Mouse (Mus musculus) spleen, embryonic (tissue): Measurements from ENCODE around the gene Rhob.

Source experiments
- CTCF ChIA-PET: fragments of 350-600 bp; sonication (Branson Sonifier 250); formaldehyde crosslinking; loops from one replicate; lab custom pipeline; 2022; lab: Charles Lee

The Rhob gene

GRCm38 (mm10) chr12:8506954-8507707 is 7.3 kb upstream of the Rhob start:
- CTCF ChIA-PET, result no interaction called here

GRCm38 (mm10) chr12:8504131-8504530 is 4.3 kb upstream of the Rhob start:
- CTCF ChIA-PET, result no interaction called here

- CTCF ChIA-PET, result interaction anchor here (1.0 kb wide), 1 partner anchor 176 kb away, joined by 3 read pairs; no protein-coding TSS in a partner anchor
Observed at GRCm38 (mm10) chr12:8502546-8502945, 2.7 kb upstream of the Rhob start.

- CTCF ChIA-PET, result interaction anchor here (0.6 to 1.0 kb wide), 3 partner anchors 17 to 175 kb away, joined by 3 read pairs; no protein-coding TSS in a partner anchor
Observed at GRCm38 (mm10) chr12:8501571-8502305, 1.9 kb upstream of the Rhob start.

- CTCF ChIA-PET, result interaction anchor here (0.8 to 1.8 kb wide), 2 partner anchors 132 to 181 kb away, joined by 3 to 7 read pairs; no protein-coding TSS in a partner anchor
Observed at GRCm38 (mm10) chr12:8500597-8501570, 1.1 kb upstream of the Rhob start.

- CTCF ChIA-PET, result interaction anchor here (0.8 to 1.8 kb wide), 2 partner anchors 179 to 185 kb away, joined by 3 to 7 read pairs; no protein-coding TSS in a partner anchor
Observed at GRCm38 (mm10) chr12:8499001-8499870, 573 bp downstream of the Rhob start.

GRCm38 (mm10) chr12:8498591-8499000 is 1.2 kb downstream of the Rhob start:
- CTCF ChIA-PET, result no interaction called here

GRCm38 (mm10) chr12:8498148-8498571 is 1.6 kb downstream of the Rhob start:
- CTCF ChIA-PET, result no interaction called here

GRCm38 (mm10) chr12:8497314-8497706 is 2.5 kb downstream of the Rhob start:
- CTCF ChIA-PET, result interaction anchor here (0.6 to 0.7 kb wide), 3 partner anchors 9 to 197 kb away, joined by 3 to 8 read pairs (median 7); no protein-coding TSS in a partner anchor

GRCm38 (mm10) chr12:8496679-8497313 is 3.0 kb downstream of the Rhob start:
- CTCF ChIA-PET, result interaction anchor here (0.6 to 0.7 kb wide), 4 partner anchors 8 to 197 kb away, joined by 3 to 8 read pairs (median 6); no protein-coding TSS in a partner anchor

GRCm38 (mm10) chr12:8495881-8496678 is 3.7 kb downstream of the Rhob start:
- CTCF ChIA-PET, result interaction anchor here (0.7 kb wide), 1 partner anchor 157 kb away, joined by 4 read pairs; no protein-coding TSS in a partner anchor

- CTCF ChIA-PET, result interaction anchor here (0.6 kb wide), 1 partner anchor 34 kb away, joined by 4 read pairs; no protein-coding TSS in a partner anchor
Observed at GRCm38 (mm10) chr12:8494675-8495074, 5.1 kb downstream of the Rhob start.

- CTCF ChIA-PET, result no interaction called here
Observed at GRCm38 (mm10) chr12:8493386-8493785, 6.4 kb downstream of the Rhob start.

GRCm38 (mm10) chr12:8489098-8489497 is 10.7 kb downstream of the Rhob start:
- CTCF ChIA-PET, result interaction anchor here (0.6 kb wide), 1 partner anchor 8 kb away, joined by 8 read pairs; no protein-coding TSS in a partner anchor

GRCm38 (mm10) chr12:8488652-8488980 is 11.2 kb downstream of the Rhob start:
- CTCF ChIA-PET, result interaction anchor here (0.6 kb wide), 1 partner anchor 9 kb away, joined by 8 read pairs; no protein-coding TSS in a partner anchor

GRCm38 (mm10) chr12:8487959-8488651 is 11.7 kb downstream of the Rhob start:
- CTCF ChIA-PET, result interaction anchor here (0.6 kb wide), 1 partner anchor 9 kb away, joined by 8 read pairs; no protein-coding TSS in a partner anchor

- CTCF ChIA-PET, result no interaction called here
Observed at GRCm38 (mm10) chr12:8487281-8487680, 12.5 kb downstream of the Rhob start.

- CTCF ChIA-PET, result no interaction called here
Observed at GRCm38 (mm10) chr12:8485247-8485646, 14.6 kb downstream of the Rhob start.
